Mouse (Mus musculus) inflammation-experienced regulatory T-cells, adult 6 months (primary cell): Measurements from ENCODE around the gene Igf2. TPM values are rescaled to one million over a fixed set of nuclear protein-coding genes. Genes with fewer than 3 reads are reported as not detected.

Experiments used
- ATAC-seq: one replicate; pipeline ENCODE4 v1.8.0; 2017
- polyA plus RNA-seq, 3 experiments: library from polyadenylated mRNA; unstranded; fragments of 100-300 nt; shearing (Covaris generic); gene quantifications; one replicate each; pipeline ENCODE4 v1.2.1; 2017

The Igf2 gene
- polyA plus RNA-seq, 3 experiments from 2014 or later: 0.19 to 0.26 TPM; not detected in 1

GRCm38 (mm10) chr7:142658681-142659180 lies 7.9 kb downstream of the Igf2 start:
- ATAC-seq: no peak

DNA sequence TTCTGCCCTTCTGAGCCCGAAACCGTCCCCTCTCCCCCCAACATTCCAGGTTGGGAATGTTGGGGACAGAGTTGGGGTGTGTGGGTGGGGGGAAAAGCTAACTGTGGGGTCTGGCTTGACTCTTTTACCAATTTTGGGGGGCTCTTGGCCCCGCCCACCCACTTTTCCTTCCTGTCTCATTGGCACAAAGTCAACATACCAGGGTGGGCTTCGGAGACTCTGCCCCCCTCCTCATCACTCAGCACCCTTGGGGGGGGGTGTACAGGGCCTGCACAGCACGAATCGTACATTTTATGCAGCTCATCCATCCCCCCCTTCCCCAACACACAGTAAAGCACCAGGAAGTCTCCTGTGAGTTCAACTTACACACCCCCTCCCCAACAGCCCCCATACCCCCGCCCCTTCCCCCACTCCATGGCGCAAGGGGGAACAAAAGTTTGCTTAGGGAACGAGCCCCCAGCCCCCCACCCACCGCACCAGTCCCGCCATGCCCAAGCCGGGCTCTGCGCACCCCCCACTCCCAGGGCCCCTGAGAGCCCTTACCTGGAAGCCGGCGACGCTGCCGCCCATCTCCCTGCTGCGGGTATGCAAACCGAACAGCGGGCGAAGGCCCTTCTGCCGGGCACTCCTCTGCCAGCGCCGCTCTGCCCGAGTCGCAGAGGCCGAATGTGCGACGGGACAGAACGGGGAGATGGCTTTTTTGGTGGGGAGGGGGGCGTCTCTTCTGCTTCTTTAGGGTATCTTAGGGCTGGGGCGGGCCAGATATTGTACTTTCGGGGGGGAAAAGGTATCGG lies 8.6 kb downstream of the Igf2 start:
- ATAC-seq: no peak

GRCm38 (mm10) chr7:142657341-142657791 lies 9.2 kb downstream of the Igf2 start:
- no peak for ATAC-seq

- ATAC-seq: no peak
Observed at GRCm38 (mm10) chr7:142656055-142656454, 10.6 kb downstream of the Igf2 start.

- no peak for ATAC-seq
Observed at GRCm38 (mm10) chr7:142655633-142656032, 11.0 kb downstream of the Igf2 start.

DNA sequence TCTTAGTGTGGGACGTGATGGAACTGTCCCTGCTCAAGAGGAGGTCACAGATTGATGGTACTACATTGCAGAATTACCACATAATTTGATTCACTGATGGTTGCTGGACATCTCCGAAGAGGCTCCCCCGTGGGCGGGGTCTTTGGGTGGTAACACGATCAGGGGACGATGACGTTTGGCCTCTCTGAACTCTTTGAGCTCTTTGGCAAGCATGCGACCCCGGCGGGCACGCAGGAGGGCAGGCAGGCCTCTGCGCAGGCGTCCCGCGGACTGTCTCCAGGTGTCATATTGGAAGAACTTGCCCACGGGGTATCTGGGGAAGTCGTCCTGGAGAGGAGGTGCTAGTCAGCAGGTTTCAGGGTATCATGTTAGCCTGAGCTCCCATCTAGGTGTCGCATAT lies 12.9 kb downstream of the Igf2 start:
- ATAC-seq: no peak

DNA sequence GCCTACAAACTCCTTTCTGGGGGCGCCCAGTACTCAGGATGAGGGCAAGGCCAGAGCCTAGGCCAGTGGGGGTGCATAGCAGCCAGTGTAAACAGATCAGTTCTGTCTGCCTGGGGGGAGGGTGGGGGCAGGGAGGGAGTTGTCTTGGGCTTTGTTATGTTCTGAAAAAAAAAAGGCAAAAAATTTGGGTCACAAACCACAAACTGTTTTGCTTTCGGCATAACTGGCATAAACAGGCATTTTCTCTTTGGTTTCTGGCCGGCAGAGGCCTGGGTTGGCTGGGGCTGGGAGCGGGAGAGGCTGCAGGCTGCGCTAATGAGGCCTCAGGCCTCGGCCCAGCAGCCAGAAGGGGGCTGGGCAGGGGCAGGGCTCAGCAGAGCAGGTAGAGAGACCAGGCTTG lies 19.9 kb downstream of the Igf2 start:
- no peak for ATAC-seq

GRCm38 (mm10) chr7:142645045-142645444 lies 21.6 kb downstream of the Igf2 start:
- no peak for ATAC-seq

GRCm38 (mm10) chr7:142636178-142636577 lies 30.4 kb downstream of the Igf2 start:
- ATAC-seq: no peak

- no peak for ATAC-seq
Observed at GRCm38 (mm10) chr7:142630691-142631090, 35.9 kb downstream of the Igf2 start.

GRCm38 (mm10) chr7:142629806-142630205 lies 36.8 kb downstream of the Igf2 start:
- no peak for ATAC-seq

- no peak for ATAC-seq
Observed at GRCm38 (mm10) chr7:142622180-142622579, 44.4 kb downstream of the Igf2 start.

- no peak for ATAC-seq
Observed at GRCm38 (mm10) chr7:142613077-142613476, 53.5 kb downstream of the Igf2 start.

- ATAC-seq: no peak
Observed at GRCm38 (mm10) chr7:142610627-142611406, 55.8 kb downstream of the Igf2 start.

DNA sequence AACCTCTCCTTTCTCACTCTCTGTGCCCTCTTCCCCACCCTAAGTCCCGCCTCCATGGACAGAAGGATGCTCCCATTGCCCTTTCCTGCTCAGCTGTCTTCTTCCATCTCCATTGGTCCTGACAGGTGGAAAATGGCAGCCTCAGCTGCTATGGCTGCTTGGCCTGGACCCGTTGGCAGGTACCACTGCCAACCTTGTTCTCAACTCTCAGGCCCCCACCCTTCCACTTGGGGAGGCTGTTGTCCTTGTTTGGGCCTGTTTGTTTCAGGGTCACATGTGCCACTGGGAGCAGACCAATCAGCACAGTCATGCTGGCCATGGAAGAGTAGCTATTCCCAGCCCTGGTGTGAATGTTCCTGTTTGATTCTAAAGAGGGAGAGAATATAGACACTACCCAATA lies 65.7 kb downstream of the Igf2 start:
- no peak for ATAC-seq

Other genes with a start within 250 kb of the Igf2 start
- not detected for gene Syt8, start 232.0 kb downstream of the Igf2 start, polyA plus RNA-seq
- gene Tnni2, start 225.0 kb downstream of the Igf2 start, polyA plus RNA-seq: not detected
- gene Lsp1, start 206.0 kb downstream of the Igf2 start, polyA plus RNA-seq: 1,000 to 10,000 TPM; 1,183 to 1,943 (median 1,210) TPM
- 1 to 10 TPM; 2.5 to 3.8 (median 2.8) TPM for gene Tnnt3, start 168.0 kb downstream of the Igf2 start, polyA plus RNA-seq
- 10 to 100 TPM in 1 of 3 experiments, 1 to 10 TPM in 1, under 1 TPM in 1; 0.26 to 24.2 (median 3.2) TPM for gene Mrpl23, start 134.1 kb downstream of the Igf2 start, polyA plus RNA-seq
- gene Gm49394, start 3.1 kb upstream of the Igf2 start, polyA plus RNA-seq: not detected
- under 1 TPM in 1 of 3 experiments, not detected in 2; 0.62 TPM for gene Ins2, start 76.6 kb upstream of the Igf2 start, polyA plus RNA-seq